8 mouse cellular contexts compared by ENCODE assay signal in genomic region chr1:134962053-134962803, GRCm38 (mm10). TPM values are rescaled to one million over a fixed set of nuclear protein-coding genes. Genes with fewer than 3 reads are reported as not detected.
A peak's percentile ranks its signal among the peaks of the same experiment; 100 is the strongest.
DNase-seq lines count a peak whose midpoint lies in the region; ATAC-seq lines count a peak whose summit lies in the region.

Ube2t (plus strand) TSS chr1:134962565.

- peak within 1 kb of the TSS; percentile 68 for H3K4me2 ChIP-seq in hindbrain, embryonic 15.5 days

- no peaks in the 10 kb centered on the region for H3K36me3 ChIP-seq in hindbrain, embryonic 15.5 days

- no peak within 1 kb of the TSS for H3K27ac ChIP-seq in hindbrain, embryonic 15.5 days (replicated peaks)

- H3K9me3 ChIP-seq in hindbrain, embryonic 15.5 days, result no peaks in the 10 kb centered on the region

- H3K9ac ChIP-seq in hindbrain, embryonic 15.5 days, result peak within 1 kb of the TSS; percentile 46

- DNase-seq in T-cell, adult 2 months (ENCODE audit: low spot score), result peak; percentile 95
- peak; percentile 93 for DNase-seq in cerebellum, postnatal 36 days
- peak; percentile 92 to 95 for DNase-seq in frontal cortex, postnatal 36 days (ENCODE audit: low spot score in 2 of 2)
- DNase-seq in left cerebral cortex, adult 11 months (ENCODE audit: low spot score), result peak; percentile 79
- DNase-seq in lung, postnatal 4 days, result peak; percentile 97
- DNase-seq in retina, postnatal 7 days (ENCODE audit: low read depth, low spot score), result peak; percentile 88
- peak; percentile 81 for DNase-seq in urinary bladder, adult 2 months (ENCODE audit: low spot score)

- peak; percentile 100 for ATAC-seq in hindbrain, embryonic 15.5 days (ENCODE audit: low FRiP score, low read depth)

- WGBS in hindbrain, embryonic 15.5 days, result 3% methylated on average over 50 of the region's 50 CpGs

- peak within 1 kb of the TSS; percentile 67 for H3K4me3 ChIP-seq in hindbrain, embryonic 15.5 days

- peaks cover 8% of the 10 kb centered on the region; the same call in 1 of the 2 replicates for H3K27me3 ChIP-seq in hindbrain, embryonic 15.5 days

- H3K4me1 ChIP-seq in hindbrain, embryonic 15.5 days (replicated peaks), result peaks cover 11% of the 10 kb centered on the region

RNA-seq across cellular contexts. Expression of gene Ube2t, which starts in this region (rescaled TPM):
- 12.8 and 15.0 TPM in 2 replicates for polyA plus RNA-seq in hindbrain, embryonic 15.5 days (2015; fragmentation: Nextera tagmentation; extraction: Ambion mirVana)
- polyA plus RNA-seq in urinary bladder, adult 2 months (2012; rRNA removed), result 2.3 and 3.5 TPM in 2 replicates
